Mouse (Mus musculus): Measurements from ENCODE around the gene Prtg.

Prtg gene

DNA sequence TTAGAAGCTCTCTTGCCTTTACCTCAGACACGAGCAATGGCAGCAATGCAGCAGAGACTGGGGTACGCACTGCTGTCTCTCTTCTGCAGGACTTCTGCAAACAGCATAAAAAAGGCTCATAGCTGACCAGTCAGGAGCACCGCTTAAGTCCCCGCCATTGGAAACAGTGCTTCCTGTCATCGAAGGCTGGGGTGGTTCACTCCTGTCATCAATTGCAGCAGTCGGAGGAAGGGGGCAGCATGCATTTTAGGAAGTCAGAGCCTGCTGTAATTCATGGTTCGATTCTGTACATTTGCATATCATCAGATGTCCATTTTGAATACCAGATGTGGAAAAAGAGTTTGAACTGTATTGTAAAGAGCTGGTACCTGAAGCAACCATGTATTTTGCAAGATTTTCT lies 109.1 kb downstream of the Prtg start:
- no peak for DNase-seq

DNA sequence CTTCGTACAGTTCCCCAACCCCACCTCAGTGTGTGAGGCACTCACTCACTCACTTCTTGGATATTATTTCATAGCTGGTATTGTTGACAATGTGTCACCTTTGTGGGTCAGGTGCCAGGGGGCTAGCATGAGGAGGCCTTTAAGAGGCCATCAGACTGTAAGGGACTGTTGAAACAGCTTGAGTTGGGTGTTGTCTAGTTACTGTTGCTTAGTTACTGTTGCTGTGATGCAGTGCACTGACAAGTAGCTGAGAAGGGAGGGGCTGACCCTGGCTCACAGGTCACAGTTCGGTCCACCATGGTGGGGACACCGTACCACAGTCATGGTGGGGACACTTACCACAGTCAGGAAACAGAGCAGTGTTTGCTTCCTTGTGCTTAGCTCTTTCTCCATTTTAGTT lies 116.4 kb downstream of the Prtg start:
- no peak for DNase-seq

DNA sequence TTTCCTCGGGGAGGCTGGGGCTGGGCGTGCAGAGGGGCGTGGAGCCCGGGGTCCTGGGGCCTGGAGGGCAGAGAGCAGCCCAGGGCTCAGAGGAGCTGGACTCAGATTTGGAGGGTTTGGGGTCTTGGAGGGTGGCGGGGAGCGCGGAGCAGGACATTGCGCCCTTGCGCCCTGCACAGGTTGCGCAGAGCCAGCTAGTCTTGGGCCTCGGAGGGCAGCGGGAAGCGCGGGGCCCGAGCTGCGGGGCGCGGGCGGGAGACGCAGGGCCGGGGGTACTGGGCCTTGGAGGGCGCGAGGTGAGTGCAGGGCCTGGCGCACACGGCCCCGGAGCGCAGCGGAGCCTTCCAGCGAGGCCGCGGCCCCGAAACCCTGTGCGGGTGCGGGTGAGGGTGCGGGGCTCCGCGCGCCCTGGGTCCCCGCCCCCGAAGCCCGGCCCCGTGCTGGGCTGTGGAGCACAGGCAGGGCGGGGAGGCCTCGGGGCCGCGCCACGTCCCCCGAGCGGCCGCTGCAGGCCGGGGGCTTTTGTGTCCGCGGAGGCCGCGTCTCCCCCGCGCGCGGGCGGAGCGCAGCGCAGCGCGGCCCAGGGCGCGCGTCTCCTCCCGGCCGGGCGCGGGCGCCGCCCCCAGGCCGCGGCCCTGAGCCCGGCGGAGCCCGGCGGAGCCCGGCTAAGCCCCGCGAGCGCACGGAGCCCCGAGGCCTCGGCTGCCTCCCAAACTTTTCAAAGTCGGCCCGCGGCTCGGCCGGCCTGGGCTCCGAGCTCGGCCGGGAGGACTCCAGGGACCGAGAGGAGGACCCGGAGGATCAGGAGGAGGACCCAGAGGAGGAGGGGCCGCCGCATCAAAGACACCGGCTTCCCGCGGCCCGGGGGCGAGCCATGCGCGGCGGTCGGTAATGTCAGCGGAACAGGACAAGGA lies 118.6 kb downstream of the Prtg start, which contains the start of gene Pygo1:
Gene Pygo1, plus strand, starts transcription at position 625 of the 914 bp plus-strand sequence.
- DNase-seq: peak; percentile 12 to 44

- DNase-seq: no peak
These were observed 119.2 kb downstream of the Prtg start for GRCm38 (mm10) chr9:72925935-72926258.

DNA sequence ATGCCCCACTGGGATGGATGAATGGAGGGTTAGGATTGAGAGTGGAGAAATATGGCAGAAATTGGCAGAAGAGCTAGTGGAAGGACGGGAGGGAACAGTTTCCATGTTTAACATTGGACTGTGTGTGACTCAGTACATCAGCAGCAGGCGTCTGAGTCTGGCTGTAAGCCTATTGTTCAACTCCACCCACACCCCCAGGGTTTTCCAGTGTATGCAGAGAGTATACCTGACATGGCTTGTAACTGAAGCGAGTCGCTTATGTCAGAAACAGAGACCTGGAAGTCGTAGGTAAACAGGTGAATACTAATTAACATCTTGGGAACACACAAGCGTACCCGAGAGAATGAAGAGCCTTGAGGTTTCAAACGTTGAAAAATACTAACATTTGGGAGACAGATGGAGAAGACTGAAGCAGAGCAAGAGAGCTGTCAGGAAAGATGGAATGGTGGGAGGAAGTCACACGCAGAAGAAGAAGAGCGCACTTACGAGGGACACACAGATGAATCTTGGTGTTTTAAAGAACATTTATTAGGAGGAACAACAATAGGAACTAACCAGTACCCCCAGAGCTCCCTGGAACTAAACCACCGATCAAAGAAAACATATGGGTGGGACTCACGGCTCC lies 124.6 kb downstream of the Prtg start:
- no peak for DNase-seq

DNA sequence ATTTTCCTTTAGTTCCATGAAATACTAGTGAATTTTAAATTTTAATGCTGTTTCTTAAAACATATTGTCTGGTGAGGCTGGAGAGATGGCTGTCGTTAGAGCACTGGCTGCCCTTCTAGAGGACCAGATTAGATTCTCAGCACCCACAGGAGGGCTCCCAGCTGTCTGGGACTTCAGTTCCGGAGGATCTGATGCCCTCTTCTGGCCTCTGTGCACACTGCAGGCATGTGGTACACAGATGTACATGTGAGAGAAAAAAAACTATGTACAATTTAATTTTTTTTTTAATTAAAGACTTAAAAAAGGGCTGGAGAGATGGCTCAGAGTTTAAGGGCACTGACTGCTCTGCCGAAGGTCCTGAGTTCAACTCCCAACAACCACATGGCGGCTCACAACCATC lies 128.6 kb downstream of the Prtg start:
- peak in 1 of 2 experiments; percentile 14 for DNase-seq

GRCm38 (mm10) chr9:72936301-72936700 lies 129.6 kb downstream of the Prtg start:
- no peak for DNase-seq

- peak in 1 of 2 experiments; percentile 14 for DNase-seq
These were observed 136.8 kb downstream of the Prtg start for GRCm38 (mm10) chr9:72943424-72943823.

DNA sequence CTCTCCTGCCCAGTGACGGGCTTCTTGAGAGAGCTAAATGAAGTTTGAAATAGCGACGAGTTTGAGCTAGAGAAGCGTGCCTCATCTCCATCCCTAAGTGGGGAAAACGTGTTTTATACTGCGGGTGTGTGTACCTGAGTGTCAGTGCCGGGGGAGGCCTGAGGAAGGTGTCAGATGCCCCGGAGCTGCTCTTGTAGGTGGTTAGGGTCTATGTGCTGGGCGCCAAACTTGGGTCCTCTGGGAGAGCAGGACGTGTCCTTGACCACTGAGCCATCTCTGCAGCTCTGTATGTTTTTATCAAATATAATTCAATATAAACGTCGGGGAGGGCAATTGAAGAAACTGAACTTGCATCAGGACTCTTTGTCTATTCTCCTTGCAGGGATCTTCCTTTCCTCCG lies 137.6 kb downstream of the Prtg start:
- DNase-seq: no peak

GRCm38 (mm10) chr9:72947010-72947409 lies 140.3 kb downstream of the Prtg start:
- no peak for DNase-seq

- DNase-seq: no peak
These were observed 142.9 kb downstream of the Prtg start for GRCm38 (mm10) chr9:72949572-72949971.

DNA sequence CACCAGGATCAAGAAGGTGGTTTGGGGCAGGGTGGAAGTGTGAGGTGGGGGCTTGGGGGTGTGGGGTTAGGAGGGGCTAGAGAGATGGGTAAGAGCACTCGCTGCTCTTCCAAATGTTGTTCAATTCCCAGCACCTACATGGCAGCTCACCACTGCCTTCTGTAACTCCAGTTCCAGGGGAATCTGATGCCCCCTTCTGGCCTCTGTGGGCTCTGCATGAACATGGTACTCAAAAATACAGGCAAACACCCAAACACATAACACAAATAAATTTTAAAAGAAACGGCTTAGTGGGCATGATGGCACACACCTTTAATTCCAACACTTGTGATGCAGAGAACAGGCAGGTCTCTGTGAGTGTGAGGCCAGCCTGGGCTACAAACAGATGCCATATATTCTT lies 148.1 kb downstream of the Prtg start:
- peak in 1 of 2 experiments; percentile 46 for DNase-seq

DNA sequence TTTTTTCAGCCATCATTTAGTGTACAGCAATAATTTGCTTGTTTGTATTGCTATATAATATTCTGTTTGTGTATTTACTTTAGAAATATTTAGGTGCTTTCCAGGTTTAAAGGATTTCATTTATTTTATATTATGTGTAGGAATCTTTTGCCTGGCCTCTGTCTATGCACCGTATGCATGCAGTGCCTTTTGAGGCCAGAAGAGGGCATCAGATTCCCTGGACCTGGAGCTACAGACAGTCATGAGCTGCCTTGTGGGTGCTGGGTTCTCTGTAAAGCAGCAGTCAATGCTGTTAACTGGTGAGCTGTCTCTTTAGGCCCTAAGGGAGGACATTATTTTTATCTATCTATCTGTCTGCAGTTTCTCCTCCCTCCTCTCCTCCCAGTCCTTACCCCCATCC lies 148.9 kb downstream of the Prtg start:
- DNase-seq: peak; percentile 37 to 74

DNA sequence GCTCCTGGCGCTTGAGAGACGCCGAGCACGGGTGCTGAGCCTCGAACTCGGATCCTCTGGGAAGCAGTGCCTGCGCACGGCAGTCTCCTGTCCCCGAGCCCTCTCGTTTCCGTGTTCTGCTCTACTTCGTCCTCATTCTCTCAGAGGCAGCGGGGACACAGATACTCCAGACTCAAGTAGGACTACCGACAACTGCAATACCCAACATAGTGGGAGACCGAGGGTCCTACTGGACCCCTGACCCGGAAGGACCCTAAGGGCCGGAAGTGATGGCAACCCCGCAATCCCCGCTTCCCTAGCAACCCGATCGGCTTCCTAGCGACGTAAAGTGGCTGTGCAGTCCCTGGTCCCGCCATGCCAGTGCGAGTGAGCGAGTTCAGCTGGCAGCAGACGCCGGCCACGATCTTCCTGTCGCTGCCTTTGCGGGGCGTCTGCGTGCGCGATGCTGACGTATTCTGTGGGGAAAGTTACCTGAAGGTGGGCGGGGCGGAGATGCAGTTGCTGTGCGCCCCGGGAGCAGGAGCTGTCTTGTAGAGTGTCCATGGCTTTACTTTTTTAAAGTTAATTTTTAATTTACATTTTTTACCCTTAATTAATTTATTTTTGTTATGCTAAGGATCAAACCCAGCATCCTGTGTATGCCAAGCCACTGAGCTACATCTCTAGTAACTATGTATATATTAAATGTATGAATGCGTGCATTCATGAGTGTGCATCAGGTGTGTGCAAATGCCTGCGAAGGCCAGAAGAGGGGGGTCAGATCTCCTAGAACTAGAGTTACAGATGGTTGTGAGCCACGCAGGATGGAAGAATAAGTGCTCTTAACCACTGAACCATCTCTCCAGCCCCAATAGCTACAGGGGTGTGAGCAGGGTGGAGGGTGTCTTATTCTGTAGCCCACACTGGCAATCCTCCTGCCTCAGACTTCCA lies 152.1 kb downstream of the Prtg start, which contains the start of the genes Dyx1c1 and Gm44503:
Gene Dyx1c1, plus strand, starts transcription at position 265 of the 930 bp plus-strand sequence.
Gene Gm44503, plus strand, starts transcription at position 332 of the 930 bp plus-strand sequence.
- DNase-seq: peak; percentile 80 to 88

- peak; percentile 51 to 62 for DNase-seq
These were observed 154.7 kb downstream of the Prtg start for GRCm38 (mm10) chr9:72961346-72961745.

DNA sequence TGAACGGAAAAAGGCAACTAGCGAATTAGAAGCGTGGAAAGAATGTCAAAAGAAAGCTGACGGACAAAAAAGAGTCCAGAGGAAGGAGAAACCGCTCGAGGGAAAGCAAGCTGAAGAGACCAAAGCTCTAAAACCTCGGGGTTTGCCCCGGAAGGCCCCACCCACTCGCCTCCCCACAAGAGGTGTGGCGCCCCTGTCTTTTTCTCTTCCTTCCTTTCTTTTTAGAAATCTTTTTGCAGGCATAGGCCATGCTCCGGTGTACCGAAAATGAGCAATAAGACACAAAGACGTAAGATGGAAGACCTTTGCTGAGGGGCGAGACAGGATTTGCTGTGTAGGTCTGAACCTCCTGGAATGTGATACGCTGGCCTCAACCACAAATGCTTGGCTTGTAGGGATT lies 155.3 kb downstream of the Prtg start:
- no peak for DNase-seq

Measured in kidney, postnatal 36 days (tissue).